Mouse (Mus musculus) cortical plate, adult 2 months (tissue): ENCODE data around the gene Reg4.

Experiments
- CTCF ChIP-seq: fragments of 200-500 bp; IDR thresholded peaks from 2 replicates; pipeline ENCODE4 v1.5.1; 2011; ENCODE audit warnings: mild to moderate bottlenecking, control low read depth, low read length; ENCODE audit not compliant: insufficient read depth; ENCODE audit errors: extremely low read depth
- POLR2A ChIP-seq: fragments of 200-500 bp; IDR thresholded peaks from 2 replicates; pipeline ENCODE4 v1.6.1; 2011; ENCODE audit warnings: mild to moderate bottlenecking, low read length, control low read depth; ENCODE audit not compliant: insufficient read depth; ENCODE audit errors: extremely low read depth

DNA sequence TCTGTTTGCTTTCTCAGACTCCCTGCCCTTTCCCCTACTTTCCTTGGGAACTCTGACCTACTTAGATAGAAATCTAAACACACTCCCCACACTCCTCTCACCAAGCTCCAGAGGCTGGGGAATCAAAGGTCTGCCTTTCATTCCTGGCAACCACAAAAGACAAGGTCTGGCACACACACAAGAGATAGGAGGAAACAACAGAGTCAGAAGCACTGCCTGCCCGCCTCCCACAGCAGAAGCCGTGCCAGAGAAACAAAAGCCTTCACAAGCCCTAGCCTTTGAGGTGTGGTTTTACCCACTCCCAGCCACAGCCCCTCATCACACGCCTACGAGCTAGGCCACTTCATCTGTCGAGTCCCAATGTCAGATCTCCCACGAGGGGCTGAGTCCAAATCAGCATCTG is 45.3 kb downstream of the Reg4 start:
- TF ChIP-seq CTCF = no peak
- TF ChIP-seq POLR2A = no peak
